Mouse (Mus musculus) CH12F3 (cell line): ENCODE measurements around the gene Hoxb9.

Experiments used
- in situ Hi-C: fragments of 300-500 bp; cut with MboI; formaldehyde crosslinking; loops from 2 replicates; pipeline ENCODE4 v1.14.3; 2020; ENCODE audit warnings: low sequenced_read_pairs

Hoxb9 gene

DNA sequence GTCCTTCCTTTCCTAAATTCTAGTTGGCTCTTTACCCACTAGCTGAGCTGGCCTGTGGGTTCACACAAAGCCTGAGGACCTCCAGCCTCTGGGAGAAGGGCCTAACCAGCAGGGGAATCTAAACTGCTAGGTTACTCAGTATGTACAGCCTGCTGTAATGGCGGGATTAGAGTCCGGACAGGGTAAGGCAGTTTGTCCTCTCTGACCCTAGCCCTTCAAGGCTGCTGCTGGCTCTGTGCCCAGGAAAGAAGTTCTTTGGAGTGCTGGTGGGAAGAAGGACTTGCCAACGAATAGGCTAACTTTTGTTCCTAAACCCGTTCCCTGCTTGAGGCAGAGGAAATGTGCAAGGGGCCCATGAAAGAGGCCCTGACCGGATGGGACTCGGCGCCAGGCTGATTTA, 5.3 kb upstream of the Hoxb9 start:
- in situ Hi-C loops, result no loop called here

DNA sequence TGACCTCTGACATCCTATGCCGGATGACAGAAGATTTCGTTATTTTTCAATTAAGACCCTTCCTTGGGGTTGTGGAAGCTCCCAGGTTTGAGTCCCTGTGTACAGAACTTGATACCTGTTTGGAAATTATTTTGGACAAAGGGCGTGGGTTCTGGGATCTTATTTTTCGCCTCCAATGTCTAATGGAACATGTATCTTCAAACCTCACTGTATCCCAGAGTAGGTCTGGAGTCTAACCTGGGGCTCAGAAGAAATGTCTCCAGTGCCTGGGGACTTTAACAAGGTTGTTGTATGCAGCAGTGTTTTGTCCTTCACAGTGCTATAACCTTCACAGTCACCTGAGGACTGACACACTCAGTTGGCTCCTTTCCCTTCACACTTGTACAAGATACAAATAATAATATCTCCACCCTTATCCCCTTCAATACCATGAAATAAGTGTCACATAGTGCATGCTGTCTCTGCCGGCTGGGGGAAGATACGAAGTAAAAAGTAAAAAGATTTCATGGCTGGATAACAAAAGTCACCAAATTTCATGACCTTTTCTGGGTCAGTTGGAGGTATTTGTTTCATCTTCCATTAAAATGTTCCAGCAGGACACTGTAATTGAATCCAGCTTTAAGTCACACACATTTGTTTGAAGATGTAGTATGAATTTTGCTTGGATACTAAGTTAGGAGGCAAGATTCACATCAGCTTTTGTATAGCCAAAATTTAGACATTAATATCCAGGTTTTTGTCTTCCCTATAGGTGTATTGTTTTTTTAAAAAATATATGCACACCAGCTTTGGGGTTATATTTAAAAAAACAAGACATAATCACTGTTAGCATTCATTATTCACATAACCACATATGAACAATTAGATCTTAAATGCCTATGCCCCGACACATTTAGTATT, 4.0 kb upstream of the Hoxb9 start:
- in situ Hi-C loops, result no loop called here

DNA sequence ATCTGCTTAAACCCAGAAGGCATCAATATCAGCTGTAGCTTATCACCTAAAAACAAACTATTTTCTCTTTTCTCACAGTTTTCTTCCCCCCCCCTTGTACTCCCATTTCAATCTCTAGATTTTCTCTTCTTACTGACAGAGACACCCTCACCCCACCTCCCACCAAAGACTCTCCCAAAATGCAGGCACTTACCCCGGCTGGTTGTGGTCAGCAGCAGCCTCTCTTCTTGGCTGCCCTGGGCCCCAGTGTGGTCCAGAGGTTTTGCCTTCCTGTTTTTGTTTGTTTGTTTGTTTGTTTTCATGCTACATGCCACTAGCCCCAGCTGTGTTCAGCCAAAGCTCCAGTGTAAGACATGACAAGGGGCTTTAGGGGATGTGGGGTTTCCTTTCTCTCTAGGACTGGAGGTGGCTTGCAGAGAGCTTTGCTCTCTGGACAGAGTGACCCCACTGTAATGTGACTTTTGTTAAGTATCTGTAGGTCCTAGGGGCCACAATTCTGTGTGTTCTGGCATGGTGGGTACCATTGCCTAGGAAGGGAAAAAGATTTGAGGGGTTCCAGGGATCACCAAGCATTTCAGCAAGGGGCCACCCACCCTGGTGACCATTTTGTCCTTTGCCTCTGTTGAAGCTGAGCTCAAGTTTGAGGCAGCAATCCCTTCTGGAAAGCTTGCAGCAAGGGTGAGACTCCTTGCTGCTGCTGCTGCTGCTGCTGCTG, 3.1 kb upstream of the Hoxb9 start:
- in situ Hi-C loops, result no loop called here

DNA sequence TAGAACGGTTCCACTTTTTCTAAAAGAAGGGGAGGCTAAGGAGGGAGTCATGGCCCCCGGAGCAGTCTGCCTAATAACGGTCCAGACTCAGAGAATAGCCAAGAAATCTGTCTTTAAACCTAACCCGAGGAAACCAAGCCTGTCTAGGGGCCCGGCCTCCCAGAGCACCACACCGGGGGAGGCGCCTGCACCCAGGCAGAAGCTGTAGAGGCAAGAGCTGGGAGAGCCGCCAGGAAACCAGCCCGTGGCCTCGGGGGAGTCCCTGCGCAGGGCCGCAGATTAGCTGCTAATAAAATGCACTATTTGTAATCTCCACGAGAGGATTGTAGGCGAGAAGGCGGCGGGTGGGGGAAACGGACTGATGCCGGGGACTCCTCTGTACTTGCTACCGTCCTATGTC, 1.4 kb upstream of the Hoxb9 start:
- in situ Hi-C loops, result loop anchor here (10.0 kb wide), 1 partner anchor 285 kb away; no protein-coding TSS in a partner anchor

DNA sequence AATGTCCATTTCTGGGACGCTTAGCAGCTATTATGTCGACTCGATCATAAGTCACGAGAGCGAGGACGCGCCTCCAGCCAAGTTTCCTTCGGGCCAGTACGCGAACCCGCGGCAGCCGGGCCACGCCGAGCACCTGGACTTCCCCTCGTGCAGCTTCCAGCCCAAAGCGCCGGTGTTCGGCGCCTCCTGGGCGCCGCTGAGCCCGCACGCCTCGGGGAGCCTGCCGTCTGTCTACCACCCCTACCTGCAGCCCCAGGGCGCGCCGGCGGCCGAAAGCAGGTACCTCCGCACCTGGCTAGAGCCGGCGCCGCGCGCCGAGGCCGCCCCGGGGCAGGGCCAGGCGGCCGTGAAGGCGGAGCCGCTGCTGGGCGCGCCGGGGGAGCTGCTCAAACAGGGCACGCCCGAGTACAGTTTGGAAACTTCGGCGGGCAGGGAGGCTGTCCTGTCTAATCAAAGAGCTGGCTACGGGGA, 319 bp downstream of the Hoxb9 start:
- in situ Hi-C loops, result loop anchor here (10.0 kb wide), 1 partner anchor 283 kb away; no protein-coding TSS in a partner anchor

DNA sequence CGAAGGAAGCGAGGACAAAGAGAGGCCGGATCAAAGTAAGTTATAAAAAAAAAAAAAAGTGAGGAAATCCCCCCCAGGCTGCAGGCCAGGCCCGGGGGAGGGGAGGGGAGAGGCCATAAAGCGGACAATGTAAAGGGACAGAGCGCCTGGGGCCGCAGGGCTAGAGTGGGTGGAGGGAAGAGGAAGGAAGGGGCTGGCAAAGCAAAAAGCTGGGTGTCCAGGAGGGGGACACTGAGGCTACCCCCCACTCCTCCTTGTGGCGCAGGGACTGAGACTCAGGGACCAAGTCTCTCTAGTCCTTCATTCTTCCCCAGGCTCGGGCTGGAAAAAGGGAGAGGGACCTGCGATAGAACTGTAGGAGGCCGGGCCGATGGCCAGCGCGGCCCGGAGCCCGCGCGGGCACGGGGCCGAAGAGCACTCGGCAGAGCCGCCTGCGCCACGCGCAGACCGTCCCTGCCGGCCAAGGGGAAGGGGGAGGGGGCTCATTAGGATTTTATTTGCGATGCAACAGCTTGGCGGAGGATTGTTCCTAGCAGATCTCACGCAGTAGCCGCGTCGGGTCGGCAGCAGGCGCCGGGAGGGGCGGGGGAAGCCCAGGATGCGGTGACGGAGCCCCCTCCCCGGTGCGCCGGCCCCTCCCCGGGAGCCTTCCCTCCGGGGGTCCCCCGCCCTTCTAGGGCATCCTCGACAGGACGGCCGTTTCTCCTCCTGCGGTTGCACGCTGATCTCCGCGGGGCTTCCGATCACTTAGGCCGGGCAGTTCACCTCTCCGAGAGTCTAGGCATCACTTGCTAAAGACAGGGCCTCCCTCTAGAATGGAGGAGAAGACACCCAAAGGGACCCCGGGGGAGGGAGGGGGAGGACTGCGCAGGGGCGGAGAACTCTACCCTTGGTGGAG, 1.0 kb downstream of the Hoxb9 start:
- in situ Hi-C loops, result loop anchor here (10.0 kb wide), 1 partner anchor 283 kb away; no protein-coding TSS in a partner anchor

DNA sequence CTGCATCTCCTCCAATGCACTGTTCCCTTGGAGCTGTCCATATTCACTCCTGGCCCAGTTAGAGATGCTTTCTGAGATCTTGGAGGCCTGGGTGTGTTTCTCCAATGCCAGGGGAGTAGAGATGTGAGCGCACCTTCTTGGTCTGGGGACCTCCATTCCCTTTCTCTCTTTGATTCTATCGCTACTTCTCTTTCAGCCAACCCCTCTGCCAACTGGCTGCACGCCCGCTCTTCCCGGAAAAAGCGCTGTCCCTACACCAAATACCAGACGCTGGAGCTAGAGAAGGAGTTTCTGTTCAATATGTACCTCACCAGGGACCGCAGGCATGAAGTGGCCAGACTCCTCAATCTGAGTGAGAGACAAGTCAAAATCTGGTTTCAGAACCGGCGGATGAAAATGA, 3.2 kb downstream of the Hoxb9 start:
- in situ Hi-C loops, result loop anchor here (10.0 kb wide), 1 partner anchor 280 kb away; no protein-coding TSS in a partner anchor

DNA sequence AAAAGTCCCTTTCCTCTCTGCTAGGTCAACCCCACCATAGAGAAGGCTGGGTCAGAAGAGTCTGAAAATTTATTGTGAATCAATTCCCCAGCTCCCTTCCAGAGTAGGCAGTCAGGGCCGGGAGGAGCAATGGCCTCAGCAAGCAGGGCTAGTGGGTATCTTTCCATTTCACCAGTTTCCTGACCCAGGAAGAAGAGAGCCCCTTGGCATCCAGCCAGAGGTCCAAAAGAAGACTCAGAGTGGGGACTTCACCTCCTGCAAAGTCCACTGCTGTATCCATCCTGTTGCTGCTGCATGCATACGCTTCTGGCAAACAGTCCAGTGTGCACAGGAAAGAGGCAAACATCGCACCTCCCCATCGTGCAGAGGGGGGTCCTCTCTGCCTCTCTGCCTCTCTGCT, 4.6 kb downstream of the Hoxb9 start:
- in situ Hi-C loops, result loop anchor here (10.0 to 25.0 kb wide), 2 partner anchors 279 to 586 kb away; no protein-coding TSS in a partner anchor

DNA sequence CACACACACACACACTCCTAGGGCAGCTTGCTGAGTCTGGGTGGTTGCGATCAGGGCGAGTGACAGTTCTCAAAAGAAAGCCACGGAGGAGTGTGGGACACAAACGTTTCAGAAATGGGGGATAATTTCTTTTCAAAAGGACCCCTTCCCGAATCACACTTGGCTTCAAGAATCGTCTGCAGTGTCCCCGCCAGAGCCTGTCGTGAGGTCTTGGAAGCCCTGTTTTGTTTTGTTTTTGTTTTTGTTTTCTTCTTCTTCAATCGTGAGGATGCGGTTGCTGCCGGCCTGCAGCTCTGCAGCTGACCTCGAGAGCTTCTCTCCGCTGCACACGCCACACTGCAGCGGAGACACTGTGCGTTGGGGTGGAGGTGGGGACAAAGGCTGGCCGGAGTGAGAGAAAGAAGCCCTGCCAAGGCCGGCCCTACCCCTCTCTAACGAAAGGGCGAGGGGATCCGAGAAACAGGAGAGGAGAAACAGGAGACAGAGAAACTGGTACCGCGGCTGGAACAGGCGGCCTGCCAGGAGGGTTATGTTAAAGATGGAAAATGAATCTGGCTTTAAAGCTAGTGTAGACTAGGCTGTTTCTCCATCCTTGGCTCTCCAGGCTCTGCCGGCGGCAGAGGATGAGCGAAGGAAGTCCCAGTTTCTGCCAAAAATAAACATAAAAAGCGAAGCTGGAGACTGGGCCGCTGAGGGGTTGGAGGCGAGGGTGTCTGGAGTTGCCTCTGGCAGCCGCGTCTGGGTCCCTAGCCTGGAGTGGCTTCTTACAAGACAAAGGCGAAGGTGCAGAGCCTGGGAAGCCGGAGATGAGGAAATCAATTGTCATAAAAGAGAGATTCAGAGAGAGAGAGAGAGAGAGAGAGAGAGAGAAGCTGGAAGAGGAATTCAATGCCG, 6.1 kb downstream of the Hoxb9 start:
- in situ Hi-C loops, result loop anchor here (10.0 to 25.0 kb wide), 2 partner anchors 277 to 585 kb away; no protein-coding TSS in a partner anchor

DNA sequence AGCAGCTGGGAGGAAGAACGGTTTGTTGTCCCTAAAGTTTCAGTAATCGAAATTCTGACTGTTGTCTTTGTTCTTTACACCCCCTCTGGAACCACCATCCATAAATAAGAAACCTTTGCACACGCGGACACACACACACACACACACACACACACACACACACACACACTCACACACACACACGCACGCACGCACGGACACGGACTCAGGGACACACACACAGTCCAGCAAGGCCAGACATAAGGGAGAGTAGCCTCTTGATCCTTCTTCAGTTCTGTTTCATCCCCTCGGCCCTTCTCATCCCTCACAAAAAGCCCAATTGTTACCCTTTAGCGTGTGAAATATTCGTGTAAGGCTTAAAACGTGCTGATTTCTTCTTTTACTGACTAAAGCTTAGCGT, 7.1 kb downstream of the Hoxb9 start:
- in situ Hi-C loops, result loop anchor here (10.0 to 25.0 kb wide), 2 partner anchors 276 to 584 kb away; no protein-coding TSS in a partner anchor

DNA sequence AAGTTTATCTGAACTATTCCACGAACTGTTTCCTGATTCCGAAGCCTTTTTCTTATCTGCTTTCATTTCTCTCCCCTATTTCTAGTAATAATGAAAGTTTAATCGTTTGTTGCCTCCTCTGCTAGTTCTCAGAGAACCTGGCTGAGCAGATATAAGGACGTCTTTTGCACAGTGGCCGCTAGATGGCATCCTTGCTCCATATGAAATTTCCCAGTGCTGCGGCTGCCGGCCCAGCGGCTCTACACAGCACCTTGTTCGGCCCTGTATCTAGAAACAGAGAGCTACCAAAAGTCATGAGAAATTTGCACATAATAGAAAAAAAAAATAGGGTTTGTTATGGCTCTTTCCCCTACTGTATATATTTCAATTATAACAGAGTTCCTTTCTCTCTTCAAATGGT, 7.5 kb downstream of the Hoxb9 start:
- in situ Hi-C loops, result loop anchor here (10.0 to 25.0 kb wide), 2 partner anchors 276 to 584 kb away; no protein-coding TSS in a partner anchor

DNA sequence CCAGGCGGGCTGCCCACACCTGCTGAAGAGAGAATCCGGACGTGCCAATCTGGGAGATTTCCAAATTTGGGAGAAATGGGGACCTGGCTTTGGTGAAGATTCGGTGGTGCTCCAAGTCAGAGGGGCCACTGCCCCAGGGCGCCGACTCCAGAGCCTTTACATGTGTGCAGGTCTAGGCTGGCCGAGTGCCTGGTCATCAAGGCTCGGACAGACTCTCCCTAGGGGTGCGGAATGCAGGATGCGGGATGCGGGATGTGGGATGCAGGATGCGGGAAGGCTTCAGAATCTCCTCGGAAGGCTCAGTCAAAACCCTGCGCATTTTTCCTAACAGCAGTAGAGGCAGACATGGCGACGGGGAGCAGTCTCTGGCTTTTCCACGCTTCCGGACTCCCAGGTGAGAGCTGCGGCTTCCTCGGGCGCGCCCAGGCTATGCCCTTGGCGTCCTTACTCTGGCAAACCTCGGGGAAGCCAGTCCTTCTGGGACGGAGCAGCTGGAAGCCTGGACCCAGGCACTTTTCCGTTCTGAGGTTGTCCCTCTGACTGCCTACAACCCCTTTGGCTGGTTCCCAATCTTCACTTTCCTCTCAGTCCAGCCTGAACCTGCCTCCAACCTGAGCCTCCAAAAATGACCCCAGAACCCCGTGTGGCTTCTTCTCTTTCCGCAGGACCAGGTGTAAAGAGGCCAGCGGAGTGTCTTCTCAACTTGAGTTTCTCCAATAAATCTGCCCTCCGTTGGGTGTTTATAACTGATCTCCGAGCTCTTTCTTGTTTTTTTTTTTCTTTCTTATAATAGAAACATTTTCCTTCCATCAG, 8.4 kb downstream of the Hoxb9 start:
- in situ Hi-C loops, result loop anchor here (10.0 to 25.0 kb wide), 2 partner anchors 275 to 583 kb away; no protein-coding TSS in a partner anchor

DNA sequence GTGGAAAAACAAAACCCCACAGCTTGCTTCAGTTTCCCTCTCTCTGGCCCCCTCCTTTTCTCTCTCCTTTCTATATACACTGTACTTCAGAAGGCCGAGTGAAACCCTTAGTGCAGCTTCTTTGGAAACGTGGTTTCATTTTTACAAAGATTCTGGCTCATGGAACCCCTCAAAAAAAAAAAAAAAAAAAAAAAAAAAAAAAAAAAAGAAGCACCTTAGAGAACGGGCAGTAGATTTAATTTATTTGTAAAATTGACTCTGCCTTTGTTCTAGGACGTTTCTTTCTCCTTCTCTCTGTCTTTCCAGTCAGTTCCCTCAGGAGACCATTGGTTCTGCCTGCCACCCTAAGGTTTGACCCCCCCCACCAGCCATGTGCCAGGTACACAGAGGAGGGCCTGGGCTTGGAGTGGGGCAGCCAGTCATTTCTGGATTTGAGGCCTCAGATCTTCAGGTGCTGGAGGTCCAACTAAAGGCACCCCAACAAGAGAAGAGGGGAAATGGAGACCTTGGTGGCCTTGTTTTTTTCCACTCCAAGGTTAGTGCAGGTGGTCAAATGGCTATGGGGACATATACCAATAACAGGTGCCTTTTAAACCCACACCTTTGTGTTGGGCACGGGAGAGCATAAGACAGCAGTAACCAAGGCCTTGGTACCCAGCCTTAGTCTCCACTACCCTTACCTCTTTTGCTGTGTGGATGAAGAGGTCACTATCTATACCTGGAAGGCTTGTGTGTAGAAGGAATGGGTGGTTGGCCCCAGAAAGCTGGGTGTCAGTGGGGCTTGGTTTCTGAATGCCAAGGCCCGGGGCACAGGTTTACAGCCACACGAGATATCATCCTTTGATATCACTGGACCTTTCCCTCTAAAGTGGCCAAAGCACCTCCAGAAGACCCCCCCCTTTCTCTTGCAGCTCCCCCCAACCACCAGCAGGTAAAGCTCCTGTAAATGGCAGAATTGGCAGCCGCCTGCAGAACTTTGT, 9.4 kb downstream of the Hoxb9 start:
- in situ Hi-C loops, result loop anchor here (25.0 kb wide), 1 partner anchor 582 kb away; no protein-coding TSS in a partner anchor

DNA sequence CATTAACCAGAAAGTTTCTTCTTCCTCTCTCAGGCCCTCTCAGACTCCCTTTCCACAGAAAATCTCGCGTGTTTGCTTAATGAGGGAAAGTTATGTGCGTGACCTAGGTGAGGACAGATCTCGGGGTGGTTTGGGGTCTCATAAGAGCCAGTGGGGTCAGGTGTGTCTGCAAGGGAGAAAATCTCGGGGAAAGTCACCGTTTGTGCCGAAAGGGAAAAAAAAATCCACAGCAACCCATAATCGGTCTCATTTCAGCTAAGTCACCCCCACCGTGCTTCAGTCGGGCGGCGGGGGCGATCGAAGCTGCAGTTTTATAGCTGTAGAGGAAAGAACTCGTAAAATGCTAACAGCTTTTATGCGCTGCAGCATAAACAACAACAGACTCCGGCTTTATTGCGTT, 10.1 kb downstream of the Hoxb9 start:
- in situ Hi-C loops, result loop anchor here (25.0 kb wide), 1 partner anchor 581 kb away; no protein-coding TSS in a partner anchor

DNA sequence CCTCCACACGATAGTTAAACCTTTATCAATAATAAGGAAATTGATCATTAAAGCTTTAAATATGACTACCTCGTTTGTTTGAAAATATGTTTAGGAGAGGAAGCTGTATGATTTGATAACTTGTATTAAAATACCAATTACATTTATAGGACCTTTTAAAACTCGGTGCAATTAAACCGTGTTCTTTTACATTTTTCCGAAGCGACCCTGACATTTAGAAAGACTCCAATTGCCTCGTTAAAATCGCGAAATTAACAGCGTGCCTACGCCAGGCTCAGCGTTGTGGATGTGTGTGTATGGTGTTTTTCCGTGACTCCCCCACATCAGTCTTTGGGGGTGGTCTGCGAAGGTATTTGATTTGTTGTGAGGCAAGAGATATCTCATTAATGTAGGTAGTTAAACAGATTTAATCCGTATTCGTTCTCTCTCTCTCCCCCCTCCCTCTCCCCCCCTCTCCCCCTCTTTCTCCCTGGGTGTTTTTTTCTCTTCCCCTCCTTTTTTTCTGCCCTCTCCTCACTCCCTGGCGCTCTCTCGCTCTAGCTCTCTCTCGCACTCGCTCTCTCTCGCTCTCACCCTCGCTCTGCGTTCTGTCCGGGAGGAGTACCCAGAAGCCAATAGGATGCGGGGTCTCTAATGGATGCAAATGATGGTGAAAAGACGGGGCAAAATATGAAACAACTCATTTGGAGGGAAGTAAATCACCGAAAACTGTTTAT, 10.8 kb downstream of the Hoxb9 start, which contains the start of gene Hoxb8:
TSS of gene Hoxb8 (plus strand) at position 51 of the 716 bp plus-strand sequence.
- in situ Hi-C loops, result loop anchor here (25.0 kb wide), 1 partner anchor 580 kb away; no protein-coding TSS in a partner anchor

DNA sequence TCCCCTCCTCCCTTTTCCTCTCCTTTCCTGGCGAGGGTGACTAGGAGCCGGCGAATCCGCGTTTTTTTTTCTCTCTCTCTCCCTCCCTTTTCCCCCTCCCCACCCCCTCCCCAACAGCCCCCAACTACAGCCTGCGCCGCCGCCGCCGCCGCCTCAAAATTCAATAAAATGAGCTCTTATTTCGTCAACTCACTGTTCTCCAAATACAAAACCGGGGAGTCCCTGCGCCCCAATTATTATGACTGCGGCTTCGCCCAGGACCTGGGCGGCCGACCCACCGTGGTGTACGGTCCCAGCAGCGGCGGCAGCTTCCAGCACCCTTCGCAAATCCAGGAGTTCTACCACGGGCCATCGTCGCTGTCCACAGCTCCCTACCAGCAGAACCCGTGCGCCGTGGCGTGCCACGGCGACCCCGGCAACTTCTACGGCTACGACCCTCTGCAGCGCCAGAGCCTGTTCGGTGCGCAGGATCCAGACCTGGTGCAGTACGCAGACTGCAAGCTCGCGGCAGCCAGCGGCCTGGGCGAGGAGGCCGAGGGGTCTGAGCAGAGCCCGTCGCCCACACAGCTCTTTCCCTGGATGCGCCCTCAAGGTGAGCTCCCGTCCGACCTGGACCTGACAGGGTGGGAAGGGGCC, 11.7 kb downstream of the Hoxb9 start:
- in situ Hi-C loops, result loop anchor here (25.0 kb wide), 1 partner anchor 579 kb away; no protein-coding TSS in a partner anchor
